Mouse (Mus musculus): ENCODE measurements around the gene Csrnp1.

- TF ChIP-seq CTCF (IDR thresholded peaks at IDR 0.05) (no peak), EP300 (IDR thresholded peaks at IDR 0.05; ENCODE audit: insufficient read depth, low read depth, low read length) (no peak)
These were observed 9.2 kb downstream of the Csrnp1 start for GRCm38 (mm10) chr9:119975286-119975685.
